Mouse (Mus musculus): Measurements from ENCODE around the gene Akap2. TPM values are rescaled to one million over a fixed set of nuclear protein-coding genes. Genes with fewer than 3 reads are reported as not detected.

The Akap2 gene
- polyA plus RNA-seq, 1 experiment from 2014 or later: 17.7 TPM

DNA sequence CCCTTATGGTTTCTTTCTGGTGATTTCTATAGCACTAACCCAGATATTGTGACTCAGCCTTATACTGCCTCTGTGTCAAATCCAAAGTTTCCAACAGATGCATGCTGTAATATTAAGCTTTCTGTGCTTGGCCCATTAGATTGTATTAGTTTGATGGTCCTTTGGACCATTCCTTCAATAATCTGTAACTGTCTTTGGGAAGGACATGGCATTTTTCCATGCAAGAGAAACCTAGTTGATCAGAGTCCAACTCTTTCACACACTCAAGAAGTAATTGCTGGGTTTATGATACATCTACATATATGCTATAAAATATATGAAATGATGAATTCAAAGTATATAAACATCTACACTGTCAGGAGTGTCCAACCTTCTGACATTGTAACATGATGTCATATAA is 1.6 kb upstream of the Akap2 start:
- ATAC-seq (ENCODE audit: low FRiP score): no peak
- 0 out of 2 replicates have a peak, but pooled peaks cover 3% of the 10 kb centered on the region for H3K27me3 ChIP-seq
- H3K9ac ChIP-seq: no peak overlapping the region
- H3K4me2 ChIP-seq: no peak overlapping the region
- H3K9me3 ChIP-seq: no peaks in the 10 kb centered on the region
- H3K36me3 ChIP-seq: no peaks in the 10 kb centered on the region
- peaks cover 4% of the 10 kb centered on the region for H3K4me1 ChIP-seq (replicated peaks)
- no peak overlapping the region for H3K27ac ChIP-seq
- H3K4me3 ChIP-seq: no peak overlapping the region

DNA sequence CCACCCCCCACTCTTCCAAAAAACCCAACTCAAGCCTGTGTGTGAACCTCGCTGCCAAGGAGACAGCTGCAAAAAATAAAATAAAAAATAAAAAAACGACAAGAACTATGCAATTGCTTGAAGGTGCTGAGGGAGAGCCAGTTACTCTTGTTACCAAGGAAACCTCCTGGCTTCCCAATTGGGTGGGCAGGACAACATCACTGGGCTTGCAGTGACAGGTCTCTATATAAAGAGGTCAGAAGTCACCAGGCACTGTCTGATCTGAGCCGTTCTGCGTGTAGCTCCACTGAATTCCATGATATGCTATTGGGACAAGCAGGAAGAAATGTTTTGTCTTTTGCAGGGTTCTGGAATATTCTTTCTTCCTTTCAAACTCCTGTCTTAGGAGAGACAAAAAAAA is 722 bp upstream of the Akap2 start:
- 0 out of 2 replicates have a peak, but pooled peaks cover 3% of the 10 kb centered on the region for H3K27me3 ChIP-seq

DNA sequence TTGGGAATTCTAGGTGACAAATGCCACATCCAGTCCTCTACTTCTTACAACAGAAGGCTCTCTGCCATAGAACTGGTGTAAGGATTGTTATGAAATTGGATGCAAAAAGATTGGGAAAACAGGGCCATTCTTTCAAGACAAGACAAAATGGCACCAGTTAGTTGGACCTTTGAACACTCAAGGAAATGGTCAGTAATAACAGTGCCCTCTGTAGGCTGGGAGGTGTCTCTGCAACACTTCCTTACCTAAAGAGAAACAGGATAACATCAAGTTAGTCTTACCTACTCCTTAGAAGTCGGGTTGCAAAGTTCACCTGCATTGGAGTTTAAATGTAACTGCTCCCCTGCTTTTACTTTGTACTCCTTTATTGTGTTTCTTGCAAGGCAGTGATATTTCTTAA is 1.9 kb downstream of the Akap2 start:
- 95% methylated on average over 1 of the region's 1 CpGs for WGBS

More for the DNA sequence above, 722 bp upstream of the Akap2 start:
- Histone ChIP-seq H3K9ac (no peak overlapping the region), H3K4me1 (replicated peaks) (peaks cover 5% of the 10 kb centered on the region), H3K36me3 (no peaks in the 10 kb centered on the region), H3K27ac (no peak overlapping the region), H3K4me3 (no peak overlapping the region), H3K9me3 (no peaks in the 10 kb centered on the region), H3K4me2 (no peak overlapping the region)
- ATAC-seq (ENCODE audit: low FRiP score): no peak
- 26% methylated on average over 4 of the region's 4 CpGs for WGBS

GRCm38 (mm10) chr4:57720869-57721361 is 3.5 kb downstream of the Akap2 start:
- no peak for ATAC-seq (ENCODE audit: low FRiP score)
- Histone ChIP-seq H3K9me3 (no peaks in the 10 kb centered on the region), H3K27me3 (no peaks in the 10 kb centered on the region), H3K9ac (no peak overlapping the region), H3K4me1 (replicated peaks) (peaks cover 5% of the 10 kb centered on the region), H3K4me3 (no peak overlapping the region), H3K27ac (no peak overlapping the region), H3K36me3 (no peaks in the 10 kb centered on the region), H3K4me2 (no peak overlapping the region)
- 29% methylated on average over 7 of the region's 7 CpGs for WGBS

More for the DNA sequence above, 1.9 kb downstream of the Akap2 start:
- Histone ChIP-seq H3K36me3 (no peaks in the 10 kb centered on the region), H3K9ac (no peak overlapping the region), H3K4me1 (replicated peaks) (peaks cover 5% of the 10 kb centered on the region), H3K27me3 (0 out of 2 replicates have a peak, but pooled peaks cover 3% of the 10 kb centered on the region), H3K4me3 (no peak overlapping the region), H3K9me3 (no peaks in the 10 kb centered on the region), H3K4me2 (no peak overlapping the region), H3K27ac (no peak overlapping the region)
- no peak for ATAC-seq (ENCODE audit: low FRiP score)

GRCm38 (mm10) chr4:57722296-57722695 is 4.8 kb downstream of the Akap2 start:
- WGBS: 89% methylated on average over 4 of the region's 4 CpGs
- ATAC-seq (ENCODE audit: low FRiP score): no peak
- H3K4me3 ChIP-seq: no peak overlapping the region
- no peak overlapping the region for H3K27ac ChIP-seq
- peaks cover 5% of the 10 kb centered on the region for H3K4me1 ChIP-seq (replicated peaks)
- no peak overlapping the region for H3K4me2 ChIP-seq
- no peaks in the 10 kb centered on the region for H3K36me3 ChIP-seq
- no peaks in the 10 kb centered on the region for H3K9me3 ChIP-seq
- no peaks in the 10 kb centered on the region for H3K27me3 ChIP-seq
- H3K9ac ChIP-seq: no peak overlapping the region

- ATAC-seq (ENCODE audit: low FRiP score): no peak
- Histone ChIP-seq H3K36me3 (no peaks in the 10 kb centered on the region), H3K4me1 (replicated peaks) (peaks cover 5% of the 10 kb centered on the region), H3K27me3 (no peaks in the 10 kb centered on the region), H3K9me3 (no peaks in the 10 kb centered on the region), H3K4me3 (no peak overlapping the region), H3K27ac (no peak overlapping the region), H3K4me2 (no peak overlapping the region), H3K9ac (no peak overlapping the region)
- 57% methylated on average over 2 of the region's 2 CpGs for WGBS
These were observed 6.2 kb downstream of the Akap2 start for GRCm38 (mm10) chr4:57723659-57724058.

DNA sequence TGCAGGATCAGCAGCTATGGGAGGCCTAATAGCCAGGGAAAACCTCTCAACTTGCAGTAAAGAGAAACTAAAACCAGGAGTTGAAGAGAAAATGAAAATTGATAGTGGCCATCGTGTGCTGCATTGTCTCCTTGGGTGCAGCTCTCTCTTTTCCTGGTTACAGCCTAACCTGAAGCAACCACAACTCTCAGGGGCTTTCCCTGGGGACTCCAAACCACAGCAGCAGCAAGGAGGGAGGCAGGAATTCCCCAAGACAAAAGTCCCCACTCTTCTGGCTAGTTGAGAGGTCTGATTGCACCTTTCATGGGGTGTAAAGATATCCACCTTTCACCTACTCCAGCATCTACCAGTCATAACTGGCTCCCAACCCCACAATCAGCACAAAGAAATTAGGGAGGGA is 8.1 kb downstream of the Akap2 start:
- WGBS: 85% methylated on average over 1 of the region's 1 CpGs
- Histone ChIP-seq H3K27ac (no peak overlapping the region), H3K27me3 (no peaks in the 10 kb centered on the region), H3K4me2 (no peak overlapping the region), H3K9ac (no peak overlapping the region), H3K4me3 (no peak overlapping the region), H3K4me1 (replicated peaks) (peaks cover 4% of the 10 kb centered on the region), H3K9me3 (no peaks in the 10 kb centered on the region), H3K36me3 (no peaks in the 10 kb centered on the region)
- ATAC-seq (ENCODE audit: low FRiP score): no peak

GRCm38 (mm10) chr4:57728611-57729183 is 11.2 kb downstream of the Akap2 start:
- H3K4me3 ChIP-seq: no peak overlapping the region
- H3K9ac ChIP-seq: no peak overlapping the region
- H3K27ac ChIP-seq: no peak overlapping the region
- ATAC-seq (ENCODE audit: low FRiP score): no peak
- no peaks in the 10 kb centered on the region for H3K4me1 ChIP-seq (replicated peaks)
- 88% methylated on average over 4 of the region's 4 CpGs for WGBS
- no peaks in the 10 kb centered on the region for H3K9me3 ChIP-seq
- no peaks in the 10 kb centered on the region for H3K36me3 ChIP-seq
- no peaks in the 10 kb centered on the region for H3K27me3 ChIP-seq
- H3K4me2 ChIP-seq: no peak overlapping the region

DNA sequence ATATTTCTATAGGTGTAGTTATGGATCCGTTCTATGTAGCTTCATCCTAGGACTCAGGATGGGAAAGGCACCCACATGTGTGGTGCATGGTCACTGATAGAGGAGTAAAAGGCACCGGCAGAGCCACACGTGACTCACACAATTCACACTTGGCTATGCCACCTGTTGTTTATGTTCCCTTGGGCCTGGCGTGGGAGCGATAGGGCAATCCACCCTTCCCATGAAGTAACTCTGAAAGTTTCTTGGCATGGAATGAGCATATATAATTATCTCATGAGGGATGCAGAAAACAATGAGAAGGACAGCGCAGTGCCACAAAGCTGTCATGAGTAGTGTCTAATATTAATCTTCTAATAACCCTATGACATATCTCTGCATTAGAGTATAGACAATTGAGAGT is 12.6 kb downstream of the Akap2 start:
- H3K27me3 ChIP-seq: no peaks in the 10 kb centered on the region
- no peaks in the 10 kb centered on the region for H3K36me3 ChIP-seq
- no peak for ATAC-seq (ENCODE audit: low FRiP score)
- H3K4me1 ChIP-seq (replicated peaks): no peaks in the 10 kb centered on the region
- H3K9ac ChIP-seq: no peak overlapping the region
- no peaks in the 10 kb centered on the region for H3K9me3 ChIP-seq
- H3K4me3 ChIP-seq: no peak overlapping the region
- H3K4me2 ChIP-seq: no peak overlapping the region
- 91% methylated on average over 6 of the region's 6 CpGs for WGBS
- H3K27ac ChIP-seq: no peak overlapping the region

- H3K27ac ChIP-seq: no peak overlapping the region
- no peak overlapping the region for H3K4me2 ChIP-seq
- H3K27me3 ChIP-seq: no peaks in the 10 kb centered on the region
- H3K4me1 ChIP-seq (replicated peaks): no peaks in the 10 kb centered on the region
- no peaks in the 10 kb centered on the region for H3K36me3 ChIP-seq
- no peaks in the 10 kb centered on the region for H3K9me3 ChIP-seq
- 82% methylated on average over 11 of the region's 11 CpGs for WGBS
- no peak for ATAC-seq (ENCODE audit: low FRiP score)
- H3K9ac ChIP-seq: no peak overlapping the region
- H3K4me3 ChIP-seq: no peak overlapping the region
These were observed 13.5 kb downstream of the Akap2 start for GRCm38 (mm10) chr4:57730801-57731598.

DNA sequence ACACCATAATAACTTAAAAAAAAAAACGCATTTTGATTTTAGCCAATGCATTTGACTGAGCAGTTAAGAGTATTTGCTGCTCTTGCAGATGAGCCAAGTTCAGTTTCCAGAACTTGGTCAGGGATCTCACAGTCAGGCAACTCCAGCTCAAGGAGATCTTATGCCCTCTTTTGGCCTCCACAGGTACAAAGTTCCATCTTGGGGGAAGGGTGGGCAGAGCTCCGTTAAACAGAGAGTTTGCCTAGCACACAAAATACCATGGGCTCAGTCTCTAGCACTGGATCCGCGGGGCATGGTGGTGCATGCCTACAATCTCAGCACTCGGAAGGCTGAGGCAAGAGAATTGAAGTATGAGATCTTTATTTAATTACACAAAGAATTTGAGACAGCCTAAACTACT is 14.9 kb downstream of the Akap2 start:
- Histone ChIP-seq H3K36me3 (no peaks in the 10 kb centered on the region), H3K9me3 (no peaks in the 10 kb centered on the region), H3K9ac (no peak overlapping the region), H3K27ac (no peak overlapping the region), H3K27me3 (no peaks in the 10 kb centered on the region), H3K4me2 (no peak overlapping the region), H3K4me1 (replicated peaks) (no peaks in the 10 kb centered on the region), H3K4me3 (no peak overlapping the region)
- 83% methylated on average over 5 of the region's 5 CpGs for WGBS
- ATAC-seq (ENCODE audit: low FRiP score): no peak

DNA sequence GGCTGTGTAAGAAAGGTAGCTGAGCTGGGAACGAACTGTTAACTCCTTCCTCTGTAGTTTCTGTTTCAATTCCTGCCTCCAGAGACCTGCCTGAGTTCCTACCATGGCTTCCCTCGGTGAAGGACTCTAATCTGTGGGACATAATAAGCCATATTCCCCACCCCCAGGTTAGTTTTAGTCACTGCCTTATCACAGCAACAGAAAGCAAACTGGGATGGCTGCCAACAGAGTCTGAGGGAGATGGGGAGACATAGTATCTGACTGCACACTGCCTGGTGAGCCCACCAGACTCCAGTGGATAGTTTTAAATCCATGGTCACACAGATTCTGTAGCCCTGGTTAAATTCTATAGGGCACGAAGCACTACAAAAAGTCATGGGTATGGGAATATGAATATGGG is 16.0 kb downstream of the Akap2 start:
- H3K4me1 ChIP-seq (replicated peaks): no peaks in the 10 kb centered on the region
- H3K4me2 ChIP-seq: no peak overlapping the region
- no peak overlapping the region for H3K27ac ChIP-seq
- ATAC-seq (ENCODE audit: low FRiP score): no peak
- 89% methylated on average over 3 of the region's 3 CpGs for WGBS
- no peak overlapping the region for H3K9ac ChIP-seq
- no peak overlapping the region for H3K4me3 ChIP-seq
- no peaks in the 10 kb centered on the region for H3K9me3 ChIP-seq
- H3K36me3 ChIP-seq: no peaks in the 10 kb centered on the region
- H3K27me3 ChIP-seq: no peaks in the 10 kb centered on the region

GRCm38 (mm10) chr4:57735426-57735825 is 18.0 kb downstream of the Akap2 start:
- Histone ChIP-seq H3K4me2 (no peak overlapping the region), H3K4me1 (replicated peaks) (peaks cover 5% of the 10 kb centered on the region; the same call in 1 of the 2 replicates), H3K4me3 (no peak overlapping the region), H3K27ac (no peak overlapping the region), H3K9me3 (no peaks in the 10 kb centered on the region), H3K27me3 (no peaks in the 10 kb centered on the region), H3K9ac (no peak overlapping the region), H3K36me3 (no peaks in the 10 kb centered on the region)
- no peak for ATAC-seq (ENCODE audit: low FRiP score)
- whole genome bisulfite sequencing: 91% methylated on average over 5 of the region's 5 CpGs

Measured in hindbrain, embryonic 13.5 days (tissue).